Mouse (Mus musculus) neural tube, embryonic 15.5 days (tissue): ENCODE data around the gene Grhpr. TPM values are rescaled to one million over a fixed set of nuclear protein-coding genes. Genes with fewer than 3 reads are reported as not detected.

ENCODE experiments used
- polyA plus RNA-seq: library from polyadenylated mRNA; unstranded; fragments of >200 nt; fragmentation: Nextera tagmentation; extraction: Ambion mirVana; gene quantifications from 2 replicates; pipeline ENCODE4 v1.2.1, GENCODE M21; 2015

Gene Grhpr
- polyA plus RNA-seq, 1 experiment from 2014 or later, result 33.9 TPM

Other genes starting within 250 kb of the Grhpr start
- 37.9 and 39.4 TPM in 2 replicates for gene Zcchc7, start 225.5 kb upstream of the Grhpr start, polyA plus RNA-seq
- 33.3 and 34.2 TPM in 2 replicates for gene Zbtb5, start 31.0 kb downstream of the Grhpr start, polyA plus RNA-seq
- 35.7 and 38.9 TPM in 2 replicates for gene Polr1e, start 37.2 kb downstream of the Grhpr start, polyA plus RNA-seq
- gene Fbxo10, start 103.2 kb downstream of the Grhpr start, polyA plus RNA-seq, result 17.3 and 19.2 TPM in 2 replicates
- 173 and 206 TPM in 2 replicates for gene Tomm5, start 126.7 kb downstream of the Grhpr start, polyA plus RNA-seq
- 2.9 and 3.1 TPM in 2 replicates for gene Frmpd1, start 203.5 kb downstream of the Grhpr start, polyA plus RNA-seq